Mouse (Mus musculus): ENCODE measurements around the gene Nxf2. TPM values are rescaled to one million over a fixed set of nuclear protein-coding genes. Genes with fewer than 3 reads are reported as not detected.

Gene Nxf2
- 0.41 TPM in 1 of 2 replicates, not detected in the other for polyA plus RNA-seq (2011; ENCODE audit: insufficient read depth, insufficient read length, low replicate concordance, missing spikeins)

- TF ChIP-seq POLR2A (IDR thresholded peaks at IDR 0.05; ENCODE audit: borderline replicate concordance, control insufficient read depth, low read depth, low read length), result no peak
- TF ChIP-seq CTCF (IDR thresholded peaks at IDR 0.05; ENCODE audit: control insufficient read depth, insufficient read depth, low read length), result no peak
- WGBS, result 92% methylated on average over 19 of the region's 19 CpGs
- peak within 1 kb of the TSS; percentile 20 for H3K4me3 ChIP-seq (replicated peaks; ENCODE audit: control insufficient read depth, low read depth, low read length)
These were observed at the start of gene Nxf2 for GRCm38 (mm10) chrX:134964546-134964945. Nxf2 (minus strand) TSS chrX:134964754.

GRCm38 (mm10) chrX:135011381-135011780, 46.8 kb upstream of the Nxf2 start:
- Histone ChIP-seq H3K4me1 (ENCODE audit: control insufficient read depth, insufficient read depth, low read length) (no peaks in the 10 kb centered on the region), H3K4me3 (replicated peaks; ENCODE audit: control insufficient read depth, low read depth, low read length) (no peak overlapping the region), H3K27ac (ENCODE audit: control insufficient read depth, insufficient read depth, low read depth, low read length, poor library complexity) (no peak overlapping the region)
- WGBS, result 74% methylated on average over 3 of the region's 3 CpGs
- TF ChIP-seq CTCF (IDR thresholded peaks at IDR 0.05; ENCODE audit: control insufficient read depth, insufficient read depth, low read length) (no peak), POLR2A (IDR thresholded peaks at IDR 0.05; ENCODE audit: borderline replicate concordance, control insufficient read depth, low read depth, low read length) (no peak)

More at GRCm38 (mm10) chrX:134964546-134964945, at the start of gene Nxf2:
- H3K4me1 ChIP-seq (ENCODE audit: control insufficient read depth, insufficient read depth, low read length), result no peaks in the 10 kb centered on the region
- H3K27ac ChIP-seq (ENCODE audit: control insufficient read depth, insufficient read depth, low read depth, low read length, poor library complexity), result no peak within 1 kb of the TSS

DNA sequence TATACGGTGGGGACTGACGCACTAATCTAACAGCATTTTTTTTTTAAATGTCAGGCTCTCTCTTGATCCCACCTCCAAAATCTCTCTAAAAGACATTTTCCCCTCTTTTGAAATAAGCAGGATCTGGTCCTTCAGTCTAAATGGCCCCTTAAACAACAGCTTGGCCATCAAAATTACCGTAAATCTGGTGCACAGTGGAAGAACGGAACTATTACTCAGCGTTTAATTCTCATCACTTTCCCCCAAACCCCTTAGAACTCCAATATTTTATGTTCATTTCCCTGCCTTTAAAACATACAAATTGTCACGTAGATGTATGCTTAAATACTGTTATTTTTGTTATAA, 44.9 kb upstream of the Nxf2 start:
- no peak for TF ChIP-seq CTCF (IDR thresholded peaks at IDR 0.05; ENCODE audit: control insufficient read depth, insufficient read depth, low read length)
- no peak for TF ChIP-seq POLR2A (IDR thresholded peaks at IDR 0.05; ENCODE audit: borderline replicate concordance, control insufficient read depth, low read depth, low read length)
- 24% methylated on average over 6 of the region's 6 CpGs for WGBS

GRCm38 (mm10) chrX:135008720-135009470, 44.3 kb upstream of the Nxf2 start, which contains the start of gene Zmat1:
Zmat1 (minus strand) TSS chrX:135009209.
- Histone ChIP-seq H3K4me3 (replicated peaks; ENCODE audit: control insufficient read depth, low read depth, low read length) (peak within 1 kb of the TSS; percentile 75), H3K4me1 (ENCODE audit: control insufficient read depth, insufficient read depth, low read length) (no peaks in the 10 kb centered on the region), H3K27ac (ENCODE audit: control insufficient read depth, insufficient read depth, low read depth, low read length, poor library complexity) (peak within 1 kb of the TSS; percentile 99)
- 9% methylated on average over 61 of the region's 65 CpGs for WGBS
- TF ChIP-seq CTCF (IDR thresholded peaks at IDR 0.05; ENCODE audit: control insufficient read depth, insufficient read depth, low read length) (no peak), POLR2A (IDR thresholded peaks at IDR 0.05; ENCODE audit: borderline replicate concordance, control insufficient read depth, low read depth, low read length) (peak; percentile 68)

More for the DNA sequence above, 44.9 kb upstream of the Nxf2 start:
- Histone ChIP-seq H3K27ac (ENCODE audit: control insufficient read depth, insufficient read depth, low read depth, low read length, poor library complexity) (peak overlapping the region; percentile 99; the same call in 1 of the 2 replicates), H3K4me1 (ENCODE audit: control insufficient read depth, insufficient read depth, low read length) (no peaks in the 10 kb centered on the region), H3K4me3 (replicated peaks; ENCODE audit: control insufficient read depth, low read depth, low read length) (peak overlapping the region; percentile 75)

DNA sequence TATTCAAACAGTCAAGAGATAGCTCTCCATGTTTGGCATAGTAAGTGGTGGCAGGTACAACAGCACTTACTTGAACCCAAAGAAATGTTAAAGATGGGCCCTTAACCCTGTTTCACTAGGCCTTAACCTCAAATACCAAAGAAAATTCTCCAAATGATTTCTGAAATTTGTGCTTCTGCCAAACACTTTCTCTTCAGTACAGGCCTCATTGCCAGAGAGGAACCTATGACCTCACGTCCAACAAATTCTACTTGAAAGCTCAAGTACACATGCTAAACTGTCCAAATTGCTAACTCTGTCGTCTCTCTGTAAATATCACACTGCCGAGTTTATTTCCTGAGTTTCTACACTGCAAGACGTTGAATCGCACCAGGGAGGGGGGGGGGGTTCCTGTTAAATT, 43.5 kb upstream of the Nxf2 start:
- 22% methylated on average over 5 of the region's 5 CpGs for WGBS
- H3K27ac ChIP-seq (ENCODE audit: control insufficient read depth, insufficient read depth, low read depth, low read length, poor library complexity), result 0 out of 2 replicates have a peak overlapping the region, but pooled peaks have one; percentile 15
- no peaks in the 10 kb centered on the region for H3K4me1 ChIP-seq (ENCODE audit: control insufficient read depth, insufficient read depth, low read length)
- TF ChIP-seq POLR2A (IDR thresholded peaks at IDR 0.05; ENCODE audit: borderline replicate concordance, control insufficient read depth, low read depth, low read length) (no peak), CTCF (IDR thresholded peaks at IDR 0.05; ENCODE audit: control insufficient read depth, insufficient read depth, low read length) (no peak)
- peak overlapping the region; percentile 63 for H3K4me3 ChIP-seq (replicated peaks; ENCODE audit: control insufficient read depth, low read depth, low read length)

DNA sequence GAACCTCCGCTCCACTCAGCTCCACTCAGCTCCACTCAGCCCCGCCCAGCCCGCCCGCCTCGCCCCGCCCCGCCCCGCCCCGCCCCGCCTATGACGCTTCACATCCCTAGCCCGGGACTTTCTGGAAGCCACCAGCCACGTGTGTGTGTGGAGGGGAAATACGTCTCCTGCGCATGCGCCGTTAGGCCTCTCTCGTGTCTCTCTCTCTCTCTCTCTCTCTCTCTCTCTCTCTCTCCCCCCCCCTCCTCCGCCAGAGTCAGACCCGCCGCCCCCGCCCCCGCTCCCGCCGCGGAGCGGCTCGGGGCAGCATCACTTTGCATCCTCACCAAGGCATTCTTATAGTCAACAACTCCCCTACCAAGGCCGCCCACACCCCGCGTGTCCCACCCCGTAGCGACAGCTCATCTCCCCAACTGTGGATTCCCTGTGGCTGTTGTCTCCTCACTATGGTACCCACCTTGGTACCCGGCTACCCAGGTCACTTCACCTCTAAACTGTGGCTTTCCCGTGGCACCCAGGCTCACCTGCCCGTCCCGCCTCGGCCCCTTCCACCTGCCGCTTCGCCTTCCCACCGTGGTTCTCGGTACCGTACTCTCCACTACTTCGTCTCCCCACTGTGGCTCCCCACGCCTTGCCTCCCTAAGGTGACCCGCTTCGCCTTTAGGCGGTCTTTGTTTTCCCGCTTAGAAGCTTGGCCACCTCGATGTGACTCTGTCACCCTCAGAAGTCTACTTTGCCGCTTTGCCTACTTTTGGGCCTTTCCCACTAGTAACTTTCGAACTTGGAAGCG, 1.1 kb downstream of the Nxf2 start:
- H3K4me3 ChIP-seq (replicated peaks; ENCODE audit: control insufficient read depth, low read depth, low read length), result peak overlapping the region; percentile 20
- TF ChIP-seq CTCF (IDR thresholded peaks at IDR 0.05; ENCODE audit: control insufficient read depth, insufficient read depth, low read length), result no peak
- no peak for TF ChIP-seq POLR2A (IDR thresholded peaks at IDR 0.05; ENCODE audit: borderline replicate concordance, control insufficient read depth, low read depth, low read length)
- WGBS, result 60% methylated on average over 40 of the region's 53 CpGs

DNA sequence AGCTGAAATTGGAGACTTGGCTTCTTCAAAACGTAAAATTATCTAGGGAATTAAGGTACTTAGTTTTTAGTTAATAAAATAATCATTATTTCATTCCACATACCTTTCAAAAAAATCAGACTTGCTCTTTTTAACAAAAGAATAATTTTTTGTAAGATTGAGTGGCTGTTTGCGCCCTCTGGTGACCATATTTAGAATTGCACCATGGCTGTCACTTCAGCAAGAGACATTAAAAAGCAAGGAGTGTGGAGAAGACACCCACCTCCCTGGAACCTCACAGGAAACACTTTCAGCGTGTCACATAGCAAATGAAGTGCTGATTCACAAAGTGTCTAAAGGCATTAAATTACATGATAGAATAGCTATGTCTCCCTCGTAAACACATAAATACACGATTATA, 34.2 kb downstream of the Nxf2 start:
- Histone ChIP-seq H3K4me3 (replicated peaks; ENCODE audit: control insufficient read depth, low read depth, low read length) (no peak overlapping the region), H3K4me1 (ENCODE audit: control insufficient read depth, insufficient read depth, low read length) (no peaks in the 10 kb centered on the region), H3K27ac (ENCODE audit: control insufficient read depth, insufficient read depth, low read depth, low read length, poor library complexity) (no peak overlapping the region)
- TF ChIP-seq CTCF (IDR thresholded peaks at IDR 0.05; ENCODE audit: control insufficient read depth, insufficient read depth, low read length), result no peak
- no peak for TF ChIP-seq POLR2A (IDR thresholded peaks at IDR 0.05; ENCODE audit: borderline replicate concordance, control insufficient read depth, low read depth, low read length)
- 35% methylated on average over 5 of the region's 5 CpGs for WGBS

More for the DNA sequence above, 1.1 kb downstream of the Nxf2 start:
- H3K27ac ChIP-seq (ENCODE audit: control insufficient read depth, insufficient read depth, low read depth, low read length, poor library complexity), result no peak overlapping the region
- no peaks in the 10 kb centered on the region for H3K4me1 ChIP-seq (ENCODE audit: control insufficient read depth, insufficient read depth, low read length)

GRCm38 (mm10) chrX:134929927-134930326, 34.6 kb downstream of the Nxf2 start:
- H3K4me3 ChIP-seq (replicated peaks; ENCODE audit: control insufficient read depth, low read depth, low read length), result no peak overlapping the region
- 60% methylated on average over 5 of the region's 5 CpGs for WGBS
- no peaks in the 10 kb centered on the region for H3K4me1 ChIP-seq (ENCODE audit: control insufficient read depth, insufficient read depth, low read length)
- TF ChIP-seq CTCF (IDR thresholded peaks at IDR 0.05; ENCODE audit: control insufficient read depth, insufficient read depth, low read length) (no peak), POLR2A (IDR thresholded peaks at IDR 0.05; ENCODE audit: borderline replicate concordance, control insufficient read depth, low read depth, low read length) (no peak)
- no peak overlapping the region for H3K27ac ChIP-seq (ENCODE audit: control insufficient read depth, insufficient read depth, low read depth, low read length, poor library complexity)

All from bone marrow, adult 2 months (tissue).